Mouse (Mus musculus) lung, embryonic 14.5 days (tissue): Measurements from ENCODE around the gene Rrp8. TPM values are rescaled to one million over a fixed set of nuclear protein-coding genes. Genes with fewer than 3 reads are reported as not detected.

ENCODE experiments used
- ATAC-seq: fragments of 200-750 bp; cut with Nextera tagmentation; 2 replicates; pipeline ENCODE4 v1.8.0; 2017; ENCODE audit warnings: mild to moderate bottlenecking, moderate TSS enrichment, moderate library complexity; ENCODE audit not compliant: insufficient read depth
- DNase-seq: peaks from one replicate; pipeline ENCODE4 v3.0.0-alpha.2; 2015
- H3K27ac ChIP-seq: fragments of 300-500 bp; sonication (generic); 2 replicates; pipeline ENCODE4 v1.5.1; 2014; ENCODE audit warnings: low read depth, mild to moderate bottlenecking, moderate library complexity
- H3K27me3 ChIP-seq: fragments of 300-500 bp; sonication (generic); 2 replicates; pipeline ENCODE4 v1.6.1; 2014; ENCODE audit warnings: low read length, control low read depth; ENCODE audit not compliant: insufficient read depth
- H3K36me3 ChIP-seq: fragments of 300-500 bp; sonication (generic); 2 replicates; pipeline ENCODE4 v1.6.1; 2014; ENCODE audit warnings: control low read depth; ENCODE audit not compliant: insufficient read depth
- H3K4me1 ChIP-seq: fragments of 300-500 bp; sonication (generic); 2 replicates; pipeline ENCODE4 v1.6.1; 2014; ENCODE audit warnings: antibody characterized with exemption, control low read depth; ENCODE audit not compliant: insufficient read depth
- H3K4me2 ChIP-seq: fragments of 300-500 bp; sonication (generic); 2 replicates; pipeline ENCODE4 v1.6.1; 2014; ENCODE audit warnings: mild to moderate bottlenecking
- H3K4me3 ChIP-seq: fragments of 300-500 bp; sonication (generic); 2 replicates; pipeline ENCODE4 v1.5.1; 2014; ENCODE audit warnings: low read depth, low read length
- H3K9ac ChIP-seq: fragments of 300-500 bp; sonication (generic); 2 replicates; pipeline ENCODE4 v1.6.1; 2014
- H3K9me3 ChIP-seq: fragments of 300-500 bp; sonication (generic); 2 replicates; pipeline ENCODE4 v1.6.1; 2016; ENCODE audit warnings: low read depth, low read length, control low read depth
- CTCF ChIP-seq: IDR thresholded peaks from 2 replicates; pipeline ENCODE4 v1.5.1; 2016; ENCODE audit warnings: antibody characterized with exemption, low read depth
- WGBS: fragments of 180-500 bp; shearing (Covaris S2); extraction: QIAGEN DNeasy Blood & Tissue Kit; methylation state at CpG from one replicate; pipeline ENCODE4 v1.1.7; 2014; 5-methylcytosine and 5-hydroxymethylcytosine counted together
- polyA plus RNA-seq: library from polyadenylated mRNA; unstranded; fragments of >200 nt; fragmentation: Nextera tagmentation; extraction: Ambion mirVana; gene quantifications from 2 replicates; pipeline ENCODE4 v1.2.1, GENCODE M21; 2014

The Rrp8 gene
- polyA plus RNA-seq, 1 experiment from 2014 or later, result 45.2 TPM

DNA sequence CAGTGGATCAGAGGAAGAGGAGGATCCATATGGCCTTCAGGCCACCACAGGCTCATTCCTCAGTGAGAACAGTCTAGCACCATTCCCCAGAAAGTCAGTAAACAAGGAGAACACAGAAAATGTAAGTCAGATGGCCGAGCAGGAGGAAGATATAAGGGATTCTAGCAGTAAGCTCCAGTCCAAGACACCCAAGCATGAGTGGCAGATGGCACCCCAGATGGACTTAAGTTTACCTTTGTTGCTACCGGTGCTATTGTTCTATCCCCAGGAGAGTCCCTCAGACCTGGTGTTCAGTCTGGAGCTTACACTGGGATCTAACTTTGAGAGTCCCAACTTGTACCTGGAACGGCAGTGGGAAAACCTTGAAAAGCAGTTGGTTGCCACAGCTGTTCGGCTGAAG, 33.4 kb downstream of the Rrp8 start:
- H3K27ac ChIP-seq, result no peak overlapping the region
- no peak overlapping the region for H3K9ac ChIP-seq
- WGBS, result 80% methylated on average over 4 of the region's 4 CpGs
- ATAC-seq, result no peak
- no peak for TF ChIP-seq CTCF
- no peaks in the 10 kb centered on the region for H3K9me3 ChIP-seq
- no peaks in the 10 kb centered on the region for H3K36me3 ChIP-seq
- no peaks in the 10 kb centered on the region for H3K4me1 ChIP-seq
- no peak overlapping the region for H3K4me3 ChIP-seq
- DNase-seq, result no peak
- H3K4me2 ChIP-seq, result no peak overlapping the region
- H3K27me3 ChIP-seq, result no peaks in the 10 kb centered on the region

DNA sequence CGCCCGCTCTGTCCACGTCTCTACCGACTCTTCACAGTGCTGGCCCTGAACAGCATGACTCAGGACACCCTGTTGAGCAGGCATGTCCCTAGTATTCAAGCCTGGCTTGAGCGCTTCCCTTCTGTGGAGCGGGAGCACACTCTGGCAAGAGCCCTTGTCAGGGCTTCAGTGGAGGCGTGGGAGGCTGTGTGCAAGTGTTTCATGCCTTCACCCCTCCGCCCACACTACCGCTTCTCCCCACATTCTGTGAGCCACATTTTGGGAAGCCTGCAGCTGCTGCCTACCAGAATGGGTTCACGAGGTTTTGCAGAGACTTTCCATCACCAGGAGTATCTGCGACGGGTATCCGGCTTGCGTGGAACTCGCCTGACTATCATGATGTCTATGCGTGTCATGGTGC, 34.0 kb downstream of the Rrp8 start:
- no peak for TF ChIP-seq CTCF
- no peaks in the 10 kb centered on the region for H3K9me3 ChIP-seq
- DNase-seq (no peak), ATAC-seq (no peak)
- H3K27me3 ChIP-seq, result no peaks in the 10 kb centered on the region
- no peak overlapping the region for H3K4me3 ChIP-seq
- WGBS, result 77% methylated on average over 16 of the region's 16 CpGs
- H3K4me2 ChIP-seq, result no peak overlapping the region
- H3K4me1 ChIP-seq, result no peaks in the 10 kb centered on the region
- no peak overlapping the region for H3K27ac ChIP-seq
- H3K36me3 ChIP-seq, result no peaks in the 10 kb centered on the region
- no peak overlapping the region for H3K9ac ChIP-seq

DNA sequence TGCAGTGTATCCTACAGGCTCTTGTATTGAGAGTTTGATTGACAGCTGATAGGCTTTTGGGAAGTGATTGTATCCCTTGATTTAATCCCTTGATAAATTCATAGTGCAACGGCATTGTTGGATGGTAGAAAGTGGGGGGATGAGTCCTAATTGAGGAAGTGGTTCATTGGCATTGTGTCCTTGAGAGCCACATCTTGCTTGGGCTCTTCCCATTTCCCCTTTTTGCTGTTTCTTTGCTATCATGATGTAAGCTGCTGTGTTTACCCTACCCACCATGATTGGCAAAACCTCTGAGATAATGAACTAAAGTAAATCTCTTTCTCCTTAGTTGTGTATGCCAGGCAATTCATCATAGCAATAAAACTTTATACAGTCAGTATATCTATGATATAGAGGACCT, 46.3 kb downstream of the Rrp8 start:
- H3K4me1 ChIP-seq, result no peaks in the 10 kb centered on the region
- WGBS, result 86% methylated on average over 1 of the region's 1 CpGs
- H3K36me3 ChIP-seq, result no peaks in the 10 kb centered on the region
- DNase-seq (no peak), ATAC-seq (no peak)
- no peaks in the 10 kb centered on the region for H3K27me3 ChIP-seq
- H3K4me2 ChIP-seq, result no peak overlapping the region
- H3K4me3 ChIP-seq, result no peak overlapping the region
- H3K9me3 ChIP-seq, result no peaks in the 10 kb centered on the region
- H3K9ac ChIP-seq, result no peak overlapping the region
- no peak overlapping the region for H3K27ac ChIP-seq
- TF ChIP-seq CTCF, result no peak

DNA sequence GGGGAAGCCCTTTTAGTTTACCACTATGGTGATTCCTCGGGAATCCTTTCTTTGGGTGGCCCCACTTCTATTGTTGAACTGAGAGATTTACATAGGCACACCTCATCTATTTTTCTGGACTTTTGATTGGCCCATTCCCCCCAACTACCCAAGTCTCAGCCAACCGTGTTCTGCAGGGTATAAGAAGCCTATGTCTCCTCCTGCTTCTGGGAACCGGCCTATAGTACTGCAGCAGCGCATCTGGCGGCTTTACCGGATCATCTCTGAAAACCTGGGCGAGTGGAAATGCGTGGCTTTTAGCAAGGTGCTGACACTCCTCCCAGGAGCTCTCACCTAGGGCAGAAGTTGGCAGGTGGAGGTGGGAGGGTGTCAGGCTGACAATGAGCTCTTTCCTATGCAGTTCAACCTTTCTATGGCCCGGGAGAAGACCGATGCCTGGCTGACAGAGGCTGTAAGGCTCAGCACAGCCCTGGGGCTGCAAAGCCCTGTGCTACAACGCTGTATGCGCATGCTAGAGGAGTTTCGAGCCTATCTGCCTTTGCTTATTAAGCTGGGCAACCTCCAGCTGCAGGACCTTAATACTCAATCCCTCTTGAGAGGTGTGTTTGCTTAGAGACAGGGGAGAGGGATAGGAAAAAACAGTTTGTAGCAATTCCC, 51.5 kb downstream of the Rrp8 start:
- Histone ChIP-seq H3K4me3 (no peak overlapping the region), H3K9me3 (no peaks in the 10 kb centered on the region), H3K27ac (no peak overlapping the region), H3K27me3 (no peaks in the 10 kb centered on the region), H3K4me1 (no peaks in the 10 kb centered on the region), H3K36me3 (no peaks in the 10 kb centered on the region), H3K4me2 (peak overlapping the region; percentile 38; the same call in 1 of the 2 replicates), H3K9ac (no peak overlapping the region; the same call in 1 of the 2 replicates)
- no peak for TF ChIP-seq CTCF
- DNase-seq (peak; percentile 8), ATAC-seq (peak; percentile 58; the same call in 1 of the 2 replicates)
- 12% methylated on average over 13 of the region's 13 CpGs for whole genome bisulfite sequencing

Other genes with a start within 250 kb of the Rrp8 start
- gene Smpd1, start 183.0 kb downstream of the Rrp8 start, polyA plus RNA-seq, result 38.7 and 38.9 TPM in 2 replicates
- 36.6 and 37.6 TPM in 2 replicates for gene Apbb1, start 155.7 kb downstream of the Rrp8 start, polyA plus RNA-seq
- gene Hpx, start 137.2 kb downstream of the Rrp8 start, polyA plus RNA-seq, result 0.57 and 0.59 TPM in 2 replicates
- 43.8 and 45.3 TPM in 2 replicates for gene Trim3, start 103.8 kb downstream of the Rrp8 start, polyA plus RNA-seq
- gene Timm10b, start 97.3 kb downstream of the Rrp8 start, polyA plus RNA-seq, result 200 and 201 TPM in 2 replicates
- gene Arfip2, start 97.0 kb downstream of the Rrp8 start, polyA plus RNA-seq, result 84.1 and 84.2 TPM in 2 replicates
- 22.9 and 31.9 TPM in 2 replicates for gene Gm45799, start 96.8 kb downstream of the Rrp8 start, polyA plus RNA-seq
- gene Dnhd1, start 86.6 kb downstream of the Rrp8 start, polyA plus RNA-seq, result 0.84 and 1.0 TPM in 2 replicates
- 372 and 377 TPM in 2 replicates for gene Ilk, start 793 bp downstream of the Rrp8 start, polyA plus RNA-seq
- gene Taf10, start 7.0 kb upstream of the Rrp8 start, polyA plus RNA-seq, result 175 and 192 TPM in 2 replicates
- gene Tpp1, start 14.8 kb upstream of the Rrp8 start, polyA plus RNA-seq, result 73.7 and 78.2 TPM in 2 replicates
- gene Dchs1, start 50.3 kb upstream of the Rrp8 start, polyA plus RNA-seq, result 17.7 and 20.7 TPM in 2 replicates
- gene Mrpl17, start 73.7 kb upstream of the Rrp8 start, polyA plus RNA-seq, result 384 and 388 TPM in 2 replicates
- 0.22 and 0.30 TPM in 2 replicates for gene Gm4070, start 216.6 kb upstream of the Rrp8 start, polyA plus RNA-seq